Mouse (Mus musculus) central nervous system, embryonic 14 days (tissue): Measurements from ENCODE around the gene Mybpc1. TPM values are rescaled to one million over a fixed set of nuclear protein-coding genes. Genes with fewer than 3 reads are reported as not detected.

Experiments used
- polyA plus RNA-seq: library from polyadenylated mRNA; depleted of rRNA; stranded (reverse); fragments of >200 nt; gene quantifications from 2 replicates; pipeline ENCODE4 v1.2.3, GENCODE M21; 2012; rRNA removed

The Mybpc1 gene
- 4.1 and 21.7 TPM in 2 replicates for polyA plus RNA-seq

DNA sequence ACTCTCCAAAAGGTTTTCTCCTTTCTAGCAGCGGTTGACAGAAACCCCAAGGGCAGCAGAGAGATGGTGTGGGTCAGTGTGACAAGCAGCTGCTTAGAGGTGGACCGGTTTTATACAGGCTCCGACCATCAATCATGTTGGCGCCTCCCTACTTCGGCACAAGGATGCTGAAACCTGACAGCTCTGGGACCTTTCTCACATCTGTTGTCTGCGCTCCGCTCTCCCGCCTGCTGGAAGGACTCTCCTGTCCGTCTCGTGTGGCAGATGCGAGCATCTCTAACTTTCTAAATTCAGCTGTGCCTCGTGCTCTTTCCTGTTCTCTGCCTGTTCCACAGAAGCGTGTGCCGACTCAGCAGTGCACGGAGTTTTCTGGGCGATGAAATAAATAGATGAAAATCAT lies at the start of gene Mybpc1:
Gene Mybpc1 (minus strand): TSS at position 210 of the 400 bp plus-strand sequence.

DNA sequence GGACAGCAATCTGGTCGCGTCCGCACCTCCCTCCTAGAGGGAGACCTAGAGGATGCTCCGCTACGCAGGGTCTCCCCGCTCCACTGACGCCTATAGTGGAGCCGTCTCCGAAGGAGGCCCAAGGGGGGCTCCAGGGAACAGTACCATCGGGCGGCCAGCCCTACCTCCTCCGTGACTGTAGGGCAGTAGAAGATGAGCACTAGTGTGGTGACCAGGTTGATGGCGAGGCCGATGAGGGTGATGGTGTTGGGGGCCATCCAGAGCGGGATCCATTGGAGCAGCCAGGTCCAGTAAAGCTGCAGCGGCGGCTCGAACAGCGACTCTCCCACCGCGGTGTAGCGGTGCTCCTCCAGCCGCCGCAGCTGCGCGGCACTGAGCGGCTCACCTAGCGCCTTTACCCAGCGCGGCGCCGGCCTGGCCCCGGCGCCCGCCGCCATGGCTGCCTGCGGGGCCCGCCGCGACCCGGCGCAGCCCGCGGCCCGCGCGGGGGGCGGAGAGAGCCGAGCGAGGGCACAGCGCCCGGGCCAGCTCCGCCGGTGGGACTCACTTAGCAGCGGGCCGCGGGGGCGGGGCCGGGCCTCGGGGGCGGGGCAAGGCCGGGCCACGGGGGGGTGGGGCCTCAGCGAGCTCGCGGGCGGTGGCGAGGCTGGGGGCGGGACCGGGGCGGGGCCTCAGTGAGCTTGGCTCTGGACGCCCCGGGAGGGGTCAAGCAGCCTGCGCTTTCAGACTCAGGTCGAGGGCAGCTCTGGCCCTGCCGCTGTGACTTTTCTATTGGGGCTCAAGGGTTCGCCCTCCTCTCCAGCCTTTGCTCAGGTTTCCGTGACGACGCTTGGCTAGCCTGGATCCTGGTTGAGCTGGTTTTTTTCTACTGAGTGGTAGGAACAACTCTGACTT lies 101.3 kb downstream of the Mybpc1 start, which contains the start of gene Chpt1:
Gene Chpt1 (minus strand): TSS at position 653 of the 894 bp plus-strand sequence.

Other genes starting within 250 kb of the Mybpc1 start
- 1.00 and 1.3 TPM in 2 replicates for gene Dram1, start 226.1 kb downstream of the Mybpc1 start, polyA plus RNA-seq
- 33.6 and 36.2 TPM in 2 replicates for gene Gnptab, start 226.0 kb downstream of the Mybpc1 start, polyA plus RNA-seq
- 0.16 and 0.17 TPM in 2 replicates for gene Sycp3, start 145.6 kb downstream of the Mybpc1 start, polyA plus RNA-seq
- gene Chpt1, start 101.1 kb downstream of the Mybpc1 start, polyA plus RNA-seq = 4.4 and 5.7 TPM in 2 replicates
- 0.06 TPM in 1 of 2 replicates, not detected in the other for gene Spic, start 79.9 kb upstream of the Mybpc1 start, polyA plus RNA-seq
- gene Arl1, start 125.7 kb upstream of the Mybpc1 start, polyA plus RNA-seq = 81.2 and 86.2 TPM in 2 replicates
- gene Utp20, start 221.7 kb upstream of the Mybpc1 start, polyA plus RNA-seq = 15.5 and 17.7 TPM in 2 replicates